Mouse (Mus musculus) CH12.LX (cell line): ENCODE results near the gene Nr2c1.

Experiments
- BHLHE40 ChIP-seq: IDR thresholded peaks from 2 replicates; pipeline ENCODE4 v1.6.1; 2011; ENCODE audit warnings: mild to moderate bottlenecking, low read depth, low read length, improper control_type of control experiment
- CTCF ChIP-seq, 2 experiments: IDR thresholded peaks in 1 of 2; conservative IDR thresholded peaks in 1 of 2; 2 replicates each; pipeline ENCODE4 v1.5.1; 2011 to 2012; ENCODE audit warnings: low read depth in 2 of 2, low read length in 2 of 2, improper control_type of control experiment in 1 of 2, inconsistent platforms in 1 of 2, mild to moderate bottlenecking in 1 of 2, moderate library complexity in 1 of 2
- EP300 ChIP-seq: IDR thresholded peaks from 2 replicates; pipeline ENCODE4 v1.6.1; 2011; ENCODE audit warnings: low read length, improper control_type of control experiment
- GABPA ChIP-seq: IDR thresholded peaks from 2 replicates; pipeline ENCODE4 v1.6.1; 2012; ENCODE audit warnings: low read depth, low read length, improper control_type of control experiment, inconsistent platforms; ENCODE audit not compliant: insufficient replicate concordance
- KAT2A ChIP-seq: IDR thresholded peaks from 2 replicates; pipeline ENCODE4 v1.6.1; 2012; ENCODE audit warnings: low read length, improper control_type of control experiment, inconsistent platforms; ENCODE audit not compliant: insufficient replicate concordance
- POLR2A ChIP-seq: IDR thresholded peaks from 2 replicates; pipeline ENCODE4 v1.6.1; 2011; ENCODE audit warnings: low read depth, mild to moderate bottlenecking, improper control_type of control experiment, low read length
- RCOR1 ChIP-seq: conservative IDR thresholded peaks from 2 replicates; pipeline ENCODE4 v1.6.1; 2012; ENCODE audit warnings: low read depth, mild to moderate bottlenecking, inconsistent platforms, low read length, improper control_type of control experiment
- USF1 ChIP-seq: IDR thresholded peaks from 2 replicates; pipeline ENCODE4 v1.6.1; 2014; ENCODE audit warnings: low read depth, mild to moderate bottlenecking, inconsistent platforms, low read length, improper control_type of control experiment
- ZC3H11A ChIP-seq: IDR thresholded peaks from 2 replicates; pipeline ENCODE4 v1.6.1; 2012; ENCODE audit warnings: low read depth, mild to moderate bottlenecking, inconsistent platforms, low read length, improper control_type of control experiment

GRCm38 (mm10) chr10:94241346-94241745, 93.5 kb downstream of the Nr2c1 start:
- TF ChIP-seq GABPA = no peak
- no peak for TF ChIP-seq BHLHE40
- no peak for TF ChIP-seq USF1
- no peak for TF ChIP-seq KAT2A
- no peak for TF ChIP-seq CTCF (conservative IDR thresholded peaks at IDR 0.05 in 1 of 2, IDR thresholded peaks at IDR 0.05 in 1 of 2; ENCODE audit: low read depth in 2 of 2, low read length in 2 of 2)
- no peak for TF ChIP-seq ZC3H11A
- TF ChIP-seq EP300 = no peak
- no peak for TF ChIP-seq RCOR1
- no peak for TF ChIP-seq POLR2A
